Mouse (Mus musculus): Measurements from ENCODE around the gene 4921509C19Rik. TPM values are rescaled to one million over a fixed set of nuclear protein-coding genes. Genes with fewer than 3 reads are reported as not detected.
A peak's percentile ranks its signal among the peaks of the same experiment; 100 is the strongest.
"Not testable (repeated sequence)": the region's sequence is repeated elsewhere in the genome, so short reads cannot be mapped to it uniquely, and the experiment has no call there.

The 4921509C19Rik gene
- polyA plus RNA-seq, 1 experiment: not detected

GRCm38 (mm10) chr2:151504226-151504625 lies 28.3 kb upstream of the 4921509C19Rik start:
- Histone ChIP-seq H3K9me3 (replicated peaks; ENCODE audit: control insufficient read depth, insufficient read depth, low read length, poor library complexity, severe bottlenecking) (no peaks in the 10 kb centered on the region), H3K9ac (ENCODE audit: low read depth, poor library complexity, severe bottlenecking) (no peak overlapping the region), H3K27me3 (ENCODE audit: control insufficient read depth, insufficient read depth, low read length, poor library complexity, severe bottlenecking) (no peaks in the 10 kb centered on the region), H3K4me3 (ENCODE audit: low read depth, low read length) (no peak overlapping the region), H3K36me3 (ENCODE audit: control insufficient read depth, insufficient read depth, low read length, poor library complexity, severe bottlenecking) (peaks cover 75% of the 10 kb centered on the region), H3K4me1 (ENCODE audit: control insufficient read depth, insufficient read depth, low read length) (no peaks in the 10 kb centered on the region), H3K27ac (ENCODE audit: insufficient read depth, low read length) (no peak overlapping the region)
- TF ChIP-seq EP300 (IDR thresholded peaks at IDR 0.05; ENCODE audit: insufficient read depth, low read depth, low read length): no peak
- TF ChIP-seq CTCF (IDR thresholded peaks at IDR 0.05; ENCODE audit: low read depth, low read length): no peak
- no peak for TF ChIP-seq POLR2A (IDR thresholded peaks at IDR 0.05; ENCODE audit: insufficient read depth, low read length)

GRCm38 (mm10) chr2:151500442-151501007 lies 24.6 kb upstream of the 4921509C19Rik start:
- Histone ChIP-seq H3K4me1 (ENCODE audit: control insufficient read depth, insufficient read depth, low read length) (no peaks in the 10 kb centered on the region), H3K9ac (ENCODE audit: low read depth, poor library complexity, severe bottlenecking) (no peak overlapping the region), H3K4me3 (ENCODE audit: low read depth, low read length) (no peak overlapping the region), H3K27me3 (ENCODE audit: control insufficient read depth, insufficient read depth, low read length, poor library complexity, severe bottlenecking) (no peaks in the 10 kb centered on the region), H3K27ac (ENCODE audit: insufficient read depth, low read length) (no peak overlapping the region), H3K36me3 (ENCODE audit: control insufficient read depth, insufficient read depth, low read length, poor library complexity, severe bottlenecking) (peaks cover 72% of the 10 kb centered on the region), H3K9me3 (replicated peaks; ENCODE audit: control insufficient read depth, insufficient read depth, low read length, poor library complexity, severe bottlenecking) (no peaks in the 10 kb centered on the region)
- TF ChIP-seq POLR2A (IDR thresholded peaks at IDR 0.05; ENCODE audit: insufficient read depth, low read length) (no peak), EP300 (IDR thresholded peaks at IDR 0.05; ENCODE audit: insufficient read depth, low read depth, low read length) (no peak), CTCF (IDR thresholded peaks at IDR 0.05; ENCODE audit: low read depth, low read length) (no peak)

DNA sequence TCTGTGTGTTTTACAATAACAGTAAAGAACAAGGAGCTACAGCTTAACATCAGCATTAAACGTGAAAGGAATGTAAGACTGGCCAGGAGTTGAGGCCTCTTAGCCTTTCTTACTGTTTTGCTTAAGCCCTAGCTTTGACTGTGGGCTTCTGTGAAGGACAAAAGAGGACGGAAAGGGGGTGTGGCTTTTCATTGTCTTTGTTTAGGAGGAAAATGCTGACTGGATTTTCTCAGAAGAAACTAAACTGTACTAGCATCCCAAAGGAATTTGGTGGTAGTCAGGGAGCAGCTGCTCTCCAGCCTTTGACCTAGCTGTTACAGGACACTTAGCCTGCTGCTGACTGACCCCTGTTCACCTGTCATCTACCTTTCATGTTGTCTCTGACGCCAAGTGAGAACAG lies 22.4 kb upstream of the 4921509C19Rik start:
- Histone ChIP-seq H3K9me3 (replicated peaks; ENCODE audit: control insufficient read depth, insufficient read depth, low read length, poor library complexity, severe bottlenecking) (no peaks in the 10 kb centered on the region), H3K27ac (ENCODE audit: insufficient read depth, low read length) (no peak overlapping the region), H3K36me3 (ENCODE audit: control insufficient read depth, insufficient read depth, low read length, poor library complexity, severe bottlenecking) (peaks cover 55% of the 10 kb centered on the region), H3K4me1 (ENCODE audit: control insufficient read depth, insufficient read depth, low read length) (no peaks in the 10 kb centered on the region), H3K27me3 (ENCODE audit: control insufficient read depth, insufficient read depth, low read length, poor library complexity, severe bottlenecking) (no peaks in the 10 kb centered on the region), H3K9ac (ENCODE audit: low read depth, poor library complexity, severe bottlenecking) (no peak overlapping the region), H3K4me3 (ENCODE audit: low read depth, low read length) (no peak overlapping the region)
- TF ChIP-seq CTCF (IDR thresholded peaks at IDR 0.05; ENCODE audit: low read depth, low read length) (no peak), EP300 (IDR thresholded peaks at IDR 0.05; ENCODE audit: insufficient read depth, low read depth, low read length) (no peak), POLR2A (IDR thresholded peaks at IDR 0.05; ENCODE audit: insufficient read depth, low read length) (no peak)

- H3K9ac ChIP-seq (ENCODE audit: low read depth, poor library complexity, severe bottlenecking): peak within 1 kb of the TSS; percentile 86
- no peaks in the 10 kb centered on the region for H3K4me1 ChIP-seq (ENCODE audit: control insufficient read depth, insufficient read depth, low read length)
- H3K27me3 ChIP-seq (ENCODE audit: control insufficient read depth, insufficient read depth, low read length, poor library complexity, severe bottlenecking): no peaks in the 10 kb centered on the region
- TF ChIP-seq POLR2A (IDR thresholded peaks at IDR 0.05; ENCODE audit: insufficient read depth, low read length) (peak; percentile 62), EP300 (IDR thresholded peaks at IDR 0.05; ENCODE audit: insufficient read depth, low read depth, low read length) (peak; percentile 55; the same call in 1 of the 2 replicates), CTCF (IDR thresholded peaks at IDR 0.05; ENCODE audit: low read depth, low read length) (peak; percentile 79)
- H3K27ac ChIP-seq (ENCODE audit: insufficient read depth, low read length): no peak within 1 kb of the TSS
- H3K36me3 ChIP-seq (ENCODE audit: control insufficient read depth, insufficient read depth, low read length, poor library complexity, severe bottlenecking): peaks cover 26% of the 10 kb centered on the region
- no peaks in the 10 kb centered on the region for H3K9me3 ChIP-seq (replicated peaks; ENCODE audit: control insufficient read depth, insufficient read depth, low read length, poor library complexity, severe bottlenecking)
- peak within 1 kb of the TSS; percentile 82 for H3K4me3 ChIP-seq (ENCODE audit: low read depth, low read length)
Measured at GRCm38 (mm10) chr2:151494035-151494803, 18.3 kb upstream of the 4921509C19Rik start, which contains the start of gene Nsfl1c. TSS of gene Nsfl1c (plus strand) at chr2:151494182.

GRCm38 (mm10) chr2:151486496-151486895 lies 10.5 kb upstream of the 4921509C19Rik start:
- H3K27me3 ChIP-seq (ENCODE audit: control insufficient read depth, insufficient read depth, low read length, poor library complexity, severe bottlenecking): no peaks in the 10 kb centered on the region; the same call in 1 of the 2 replicates
- H3K9me3 ChIP-seq (replicated peaks; ENCODE audit: control insufficient read depth, insufficient read depth, low read length, poor library complexity, severe bottlenecking): no peaks in the 10 kb centered on the region
- no peak for TF ChIP-seq POLR2A (IDR thresholded peaks at IDR 0.05; ENCODE audit: insufficient read depth, low read length)
- no peak for TF ChIP-seq EP300 (IDR thresholded peaks at IDR 0.05; ENCODE audit: insufficient read depth, low read depth, low read length)
- TF ChIP-seq CTCF (IDR thresholded peaks at IDR 0.05; ENCODE audit: low read depth, low read length): no peak
- H3K9ac ChIP-seq (ENCODE audit: low read depth, poor library complexity, severe bottlenecking): no peak overlapping the region
- no peaks in the 10 kb centered on the region for H3K36me3 ChIP-seq (ENCODE audit: control insufficient read depth, insufficient read depth, low read length, poor library complexity, severe bottlenecking)
- no peak overlapping the region for H3K27ac ChIP-seq (ENCODE audit: insufficient read depth, low read length)
- H3K4me1 ChIP-seq (ENCODE audit: control insufficient read depth, insufficient read depth, low read length): no peaks in the 10 kb centered on the region
- no peak overlapping the region for H3K4me3 ChIP-seq (ENCODE audit: low read depth, low read length)

- not testable (repeated sequence) for H3K4me1 ChIP-seq (ENCODE audit: control insufficient read depth, insufficient read depth, low read length); H3K9me3 ChIP-seq (replicated peaks; ENCODE audit: control insufficient read depth, insufficient read depth, low read length, poor library complexity, severe bottlenecking); H3K27ac ChIP-seq (ENCODE audit: insufficient read depth, low read length); H3K27me3 ChIP-seq (ENCODE audit: control insufficient read depth, insufficient read depth, low read length, poor library complexity, severe bottlenecking); H3K9ac ChIP-seq (ENCODE audit: low read depth, poor library complexity, severe bottlenecking); H3K36me3 ChIP-seq (ENCODE audit: control insufficient read depth, insufficient read depth, low read length, poor library complexity, severe bottlenecking); H3K4me3 ChIP-seq (ENCODE audit: low read depth, low read length)
Measured at GRCm38 (mm10) chr2:151434971-151435370, 41.0 kb downstream of the 4921509C19Rik start.

- H3K4me1 ChIP-seq (ENCODE audit: control insufficient read depth, insufficient read depth, low read length); H3K27ac ChIP-seq (ENCODE audit: insufficient read depth, low read length); H3K27me3 ChIP-seq (ENCODE audit: control insufficient read depth, insufficient read depth, low read length, poor library complexity, severe bottlenecking); H3K36me3 ChIP-seq (ENCODE audit: control insufficient read depth, insufficient read depth, low read length, poor library complexity, severe bottlenecking); H3K9ac ChIP-seq (ENCODE audit: low read depth, poor library complexity, severe bottlenecking); H3K4me3 ChIP-seq (ENCODE audit: low read depth, low read length); H3K9me3 ChIP-seq (replicated peaks; ENCODE audit: control insufficient read depth, insufficient read depth, low read length, poor library complexity, severe bottlenecking): not testable (repeated sequence)
Measured at GRCm38 (mm10) chr2:151434203-151434602, 41.8 kb downstream of the 4921509C19Rik start.
